Mouse (Mus musculus) liver, adult 2 months (tissue): ENCODE results near the gene Ahdc1.

Experiments used
- CTCF ChIP-seq: fragments of 200-500 bp; IDR thresholded peaks from 2 replicates; pipeline ENCODE4 v1.5.1; 2011; ENCODE audit warnings: low read depth, low read length, control low read depth
- POLR2A ChIP-seq: fragments of 200-500 bp; IDR thresholded peaks from 2 replicates; pipeline ENCODE4 v1.6.1; 2011; ENCODE audit warnings: low read length, control low read depth; ENCODE audit not compliant: insufficient read depth; ENCODE audit errors: extremely low read depth

- TF ChIP-seq POLR2A: no peak
- TF ChIP-seq CTCF: no peak
Observed at GRCm38 (mm10) chr4:133101751-133102150, 90.7 kb downstream of the Ahdc1 start.
